Mouse (Mus musculus) kidney, embryonic 14.5 days (tissue): ENCODE results near the gene C1rb. TPM values are rescaled to one million over a fixed set of nuclear protein-coding genes. Genes with fewer than 3 reads are reported as not detected.
"Not testable (repeated sequence)": the region's sequence is repeated elsewhere in the genome, so short reads cannot be mapped to it uniquely, and the experiment has no call there.

Experiments used
- ATAC-seq: fragments of 200-750 bp; cut with Nextera tagmentation; 2 replicates; pipeline ENCODE4 v1.8.0; 2017; ENCODE audit warnings: moderate number of reproducible peaks, mild to moderate bottlenecking, moderate TSS enrichment, moderate library complexity; ENCODE audit not compliant: low FRiP score, low TSS enrichment
- H3K27ac ChIP-seq: fragments of 300-500 bp; sonication (generic); 2 replicates; pipeline ENCODE4 v1.5.1; 2014; ENCODE audit warnings: low read depth, mild to moderate bottlenecking, low read length, moderate library complexity, mixed read lengths
- H3K27me3 ChIP-seq: fragments of 300-500 bp; sonication (generic); 2 replicates; pipeline ENCODE4 v1.6.1; 2014; ENCODE audit warnings: mild to moderate bottlenecking, low read length; ENCODE audit not compliant: control insufficient read depth, insufficient read depth
- H3K36me3 ChIP-seq: fragments of 300-500 bp; sonication (generic); 2 replicates; pipeline ENCODE4 v1.6.1; 2014; ENCODE audit warnings: low read length, mixed read lengths; ENCODE audit not compliant: control insufficient read depth, insufficient read depth
- H3K4me1 ChIP-seq: fragments of 300-500 bp; sonication (generic); 2 replicates; pipeline ENCODE4 v1.6.1; 2014; ENCODE audit warnings: low read length, mixed read lengths; ENCODE audit not compliant: control insufficient read depth, insufficient read depth
- H3K4me2 ChIP-seq: fragments of 300-500 bp; sonication (generic); replicated peaks from 2 replicates; pipeline ENCODE4 v1.6.1; 2014; ENCODE audit warnings: low read depth, mild to moderate bottlenecking, low read length
- H3K4me3 ChIP-seq: fragments of 300-500 bp; sonication (generic); 2 replicates; pipeline ENCODE4 v1.5.1; 2014; ENCODE audit warnings: mild to moderate bottlenecking, low read length
- H3K9ac ChIP-seq: fragments of 300-500 bp; sonication (generic); 2 replicates; pipeline ENCODE4 v1.6.1; 2014; ENCODE audit warnings: low read depth, mild to moderate bottlenecking, low read length, moderate library complexity
- H3K9me3 ChIP-seq: fragments of 300-500 bp; sonication (generic); 2 replicates; pipeline ENCODE4 v1.6.1; 2016; ENCODE audit warnings: low read length; ENCODE audit not compliant: control insufficient read depth
- WGBS: fragments of 180-500 bp; shearing (Covaris S2); extraction: QIAGEN DNeasy Blood & Tissue Kit; methylation state at CpG from one replicate; pipeline ENCODE4 v1.1.7; 2014; 5-methylcytosine and 5-hydroxymethylcytosine counted together
- polyA plus RNA-seq: library from polyadenylated mRNA; unstranded; fragments of >200 nt; fragmentation: Nextera tagmentation; extraction: Ambion mirVana; gene quantifications from 2 replicates; pipeline ENCODE4 v1.2.1, GENCODE M21; 2014

The C1rb gene
- polyA plus RNA-seq, 1 experiment from 2014 or later, result 0.11 TPM

DNA sequence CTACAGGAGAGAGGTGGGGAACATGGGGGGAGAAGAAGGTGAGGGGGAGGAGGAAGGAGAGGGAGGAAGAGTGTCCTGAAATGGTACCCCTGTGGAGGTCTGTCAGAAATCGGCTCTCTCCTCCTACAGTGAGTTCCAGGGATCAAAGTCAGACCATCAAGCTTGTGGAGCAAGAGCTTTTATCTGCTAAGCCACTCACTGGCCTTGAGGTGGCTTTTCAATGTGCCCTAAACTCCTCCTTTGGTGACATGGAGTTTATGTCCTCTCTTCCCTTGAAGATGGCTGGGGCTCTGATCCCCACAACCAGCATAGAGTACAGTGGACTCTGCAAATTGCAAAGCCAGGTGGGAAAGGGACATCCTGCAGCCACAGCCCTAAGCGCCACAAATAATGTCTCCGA lies 22.1 kb upstream of the C1rb start:
- H3K4me1 ChIP-seq, H3K36me3 ChIP-seq, H3K4me3 ChIP-seq, H3K27me3 ChIP-seq, H3K9ac ChIP-seq, ATAC-seq, H3K9me3 ChIP-seq, H3K4me2 ChIP-seq, H3K27ac ChIP-seq: not testable (repeated sequence)
- WGBS, result 94% methylated on average over 2 of the region's 3 CpGs

DNA sequence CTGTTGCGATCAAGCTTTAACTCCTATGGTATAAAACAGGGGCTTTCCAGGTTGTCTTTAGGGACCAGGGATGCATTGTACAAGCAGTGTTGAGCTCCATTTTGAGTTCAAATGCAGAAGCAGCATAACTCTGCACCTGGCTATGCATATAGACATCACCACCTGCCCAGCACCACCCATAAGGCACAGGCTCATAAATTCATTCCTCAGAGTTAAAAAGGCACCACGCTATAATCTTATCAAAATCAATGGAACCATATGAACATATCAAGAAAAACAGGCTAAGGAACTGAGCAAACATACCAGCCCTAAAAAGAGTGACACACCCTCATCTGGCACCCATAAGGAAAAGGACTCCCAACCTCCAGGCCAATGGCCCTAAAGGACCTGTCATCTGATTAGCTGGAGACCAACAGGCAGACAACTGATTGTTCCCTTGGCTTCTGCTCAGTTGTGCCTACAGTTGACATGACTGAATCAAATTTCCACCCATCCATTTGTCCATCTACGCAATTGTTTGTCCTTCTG lies 21.0 kb upstream of the C1rb start:
- Histone ChIP-seq H3K4me2 (no peak overlapping the region), H3K4me1 (no peaks in the 10 kb centered on the region), H3K27me3 (no peaks in the 10 kb centered on the region), H3K4me3 (no peak overlapping the region), H3K27ac (no peak overlapping the region), H3K36me3 (no peaks in the 10 kb centered on the region), H3K9me3 (peaks cover 8% of the 10 kb centered on the region), H3K9ac (no peak overlapping the region)
- 94% methylated on average over 3 of the region's 3 CpGs for WGBS
- no peak for ATAC-seq

DNA sequence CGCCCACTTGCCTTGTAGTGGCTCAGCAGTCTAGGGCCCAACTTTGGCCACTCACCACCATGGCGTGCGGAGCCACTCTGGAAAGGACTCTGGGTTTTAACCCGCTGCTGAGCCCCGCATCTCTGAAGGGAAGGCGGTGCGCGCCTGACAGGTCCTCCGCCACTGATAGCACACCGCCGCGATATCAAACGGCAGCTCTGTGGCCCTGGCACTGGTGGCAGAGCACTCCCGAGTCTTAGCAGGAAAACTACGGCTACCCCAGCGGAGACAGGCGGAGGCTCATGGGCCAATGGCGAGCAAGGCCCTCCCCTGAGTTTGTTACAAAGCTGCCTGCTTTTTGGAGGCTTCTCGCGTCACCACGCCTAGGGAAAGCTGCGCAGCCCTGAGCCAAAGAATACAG lies 17.3 kb upstream of the C1rb start:
- no peaks in the 10 kb centered on the region for H3K36me3 ChIP-seq
- no peak for ATAC-seq

DNA sequence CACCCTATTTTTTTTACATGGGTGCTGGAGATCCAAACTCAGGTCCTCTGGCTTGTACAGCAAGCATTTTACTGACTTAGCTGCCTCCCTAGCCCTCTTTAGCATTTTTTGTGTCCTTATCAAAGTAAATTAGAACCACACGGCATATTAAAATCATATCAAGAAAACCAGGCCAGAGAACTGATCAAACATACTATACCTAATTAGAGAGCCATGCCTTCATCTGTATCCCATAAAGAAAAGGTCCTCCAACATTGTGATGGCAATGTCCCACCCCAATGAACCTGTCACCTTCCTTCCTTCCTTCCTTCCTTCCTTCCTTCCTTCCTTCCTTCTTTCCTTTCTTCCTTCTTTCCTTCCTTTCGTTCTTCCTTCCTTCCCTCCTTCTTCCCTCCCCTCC lies 14.1 kb upstream of the C1rb start:
- not testable (repeated sequence) for H3K9me3 ChIP-seq, H3K4me2 ChIP-seq, H3K36me3 ChIP-seq, H3K27me3 ChIP-seq, H3K4me3 ChIP-seq, H3K9ac ChIP-seq, ATAC-seq, H3K27ac ChIP-seq, H3K4me1 ChIP-seq
- WGBS, result 85% methylated on average over 2 of the region's 2 CpGs

More for the DNA sequence above, 17.3 kb upstream of the C1rb start:
- no peak overlapping the region for H3K27ac ChIP-seq
- 70% methylated on average over 22 of the region's 22 CpGs for WGBS
- no peak overlapping the region for H3K4me3 ChIP-seq
- no peak overlapping the region for H3K4me2 ChIP-seq
- H3K9ac ChIP-seq, result no peak overlapping the region
- H3K27me3 ChIP-seq, result no peaks in the 10 kb centered on the region
- H3K4me1 ChIP-seq, result no peaks in the 10 kb centered on the region
- peaks cover 8% of the 10 kb centered on the region for H3K9me3 ChIP-seq

DNA sequence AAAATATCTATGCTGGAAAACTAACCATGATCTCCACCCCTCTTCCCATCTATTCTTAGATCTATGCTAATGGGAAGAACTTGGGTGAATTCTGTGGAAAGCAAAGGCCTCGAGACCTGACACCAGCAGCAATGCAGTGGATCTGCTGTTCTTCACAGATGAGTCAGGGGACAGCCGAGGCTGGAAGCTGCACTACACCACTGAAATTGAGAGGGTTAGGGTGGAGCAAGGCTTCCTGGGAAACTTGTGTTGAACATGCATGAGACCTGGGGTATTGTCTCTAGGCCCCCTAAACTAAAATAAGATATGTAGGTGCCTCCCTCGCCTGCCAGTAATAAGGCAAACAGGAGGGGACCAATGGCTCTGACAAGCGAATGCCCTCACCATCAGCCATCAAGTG lies 8.9 kb upstream of the C1rb start:
- not testable (repeated sequence) for ATAC-seq
- WGBS, result 90% methylated on average over 4 of the region's 4 CpGs

DNA sequence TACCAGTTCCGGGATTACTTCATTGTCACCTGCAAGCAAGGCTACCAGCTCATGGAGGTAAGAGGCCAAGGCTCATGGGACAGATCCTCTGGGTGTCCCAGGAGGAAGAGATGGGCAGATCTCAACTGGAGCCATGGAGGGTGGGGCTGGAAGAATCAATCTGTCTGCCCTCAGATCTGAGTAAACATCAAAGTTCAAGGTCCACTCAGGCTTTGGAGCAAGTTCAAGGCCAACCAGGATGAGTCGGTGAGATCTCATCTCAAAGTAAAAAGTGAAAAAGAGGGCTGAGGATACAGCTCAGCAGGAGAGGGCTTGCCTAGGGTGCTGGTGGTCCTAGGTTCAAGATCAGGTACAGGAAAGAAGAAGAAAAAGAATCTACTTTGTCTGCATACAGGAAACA lies 8.5 kb upstream of the C1rb start:
- not testable (repeated sequence) for H3K9me3 ChIP-seq, H3K27ac ChIP-seq, H3K9ac ChIP-seq, H3K4me2 ChIP-seq, H3K4me3 ChIP-seq, H3K36me3 ChIP-seq, H3K4me1 ChIP-seq, H3K27me3 ChIP-seq, ATAC-seq
- 88% methylated on average over 1 of the region's 2 CpGs for WGBS

More for the DNA sequence above, 8.9 kb upstream of the C1rb start:
- H3K4me3 ChIP-seq, H3K36me3 ChIP-seq, H3K9me3 ChIP-seq, H3K4me2 ChIP-seq, H3K27me3 ChIP-seq, H3K27ac ChIP-seq, H3K9ac ChIP-seq, H3K4me1 ChIP-seq: not testable (repeated sequence)

DNA sequence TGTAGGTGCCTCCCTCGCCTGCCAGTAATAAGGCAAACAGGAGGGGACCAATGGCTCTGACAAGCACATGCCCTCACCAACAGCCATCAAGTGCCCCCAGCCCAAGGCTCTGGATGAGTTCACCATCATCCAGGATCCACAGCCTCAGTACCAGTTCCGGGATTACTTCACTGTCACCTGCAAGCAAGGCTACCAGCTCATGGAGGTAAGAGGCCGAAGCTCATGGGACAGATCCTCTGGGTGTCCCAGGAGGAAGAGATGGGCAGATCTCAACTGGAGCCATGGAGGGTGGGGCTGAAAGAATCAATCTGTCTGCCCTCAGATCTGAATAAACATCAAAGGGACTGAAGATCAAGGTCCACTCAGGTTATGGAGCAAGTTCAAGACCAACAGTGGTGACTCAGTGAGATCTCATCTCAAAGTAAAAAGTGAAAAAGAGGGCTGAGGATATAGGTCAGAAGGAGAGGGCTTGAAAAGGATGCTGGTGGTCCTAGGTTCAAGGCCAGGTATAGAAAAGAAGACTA lies 5.1 kb downstream of the C1rb start:
- H3K4me3 ChIP-seq, H3K4me1 ChIP-seq, H3K9me3 ChIP-seq, H3K4me2 ChIP-seq, ATAC-seq, H3K9ac ChIP-seq, H3K27me3 ChIP-seq, H3K36me3 ChIP-seq, H3K27ac ChIP-seq: not testable (repeated sequence)
- 87% methylated on average over 3 of the region's 3 CpGs for WGBS

DNA sequence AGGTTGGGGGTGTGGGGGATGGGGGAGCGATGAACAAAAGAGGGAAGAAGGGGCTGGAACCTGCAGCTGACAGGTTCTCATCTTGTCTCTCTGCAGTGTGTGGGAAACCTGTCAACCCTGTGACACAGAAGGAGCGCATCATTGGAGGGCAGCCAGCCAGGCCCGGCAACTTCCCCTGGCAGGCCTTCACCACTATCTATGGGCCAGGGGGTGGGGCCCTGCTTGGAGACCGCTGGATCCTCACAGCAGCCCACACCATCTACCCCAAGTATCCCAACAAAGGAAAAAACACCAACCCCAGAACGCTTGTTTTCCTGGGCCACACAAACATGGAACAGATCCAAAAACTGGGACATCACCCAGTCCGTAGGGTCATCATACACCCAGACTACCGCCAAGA lies 10.1 kb downstream of the C1rb start:
- not testable (repeated sequence) for H3K4me1 ChIP-seq, H3K9ac ChIP-seq, H3K27me3 ChIP-seq, H3K27ac ChIP-seq, ATAC-seq, H3K4me2 ChIP-seq, H3K4me3 ChIP-seq, H3K9me3 ChIP-seq, H3K36me3 ChIP-seq
- 90% methylated on average over 6 of the region's 7 CpGs for WGBS

DNA sequence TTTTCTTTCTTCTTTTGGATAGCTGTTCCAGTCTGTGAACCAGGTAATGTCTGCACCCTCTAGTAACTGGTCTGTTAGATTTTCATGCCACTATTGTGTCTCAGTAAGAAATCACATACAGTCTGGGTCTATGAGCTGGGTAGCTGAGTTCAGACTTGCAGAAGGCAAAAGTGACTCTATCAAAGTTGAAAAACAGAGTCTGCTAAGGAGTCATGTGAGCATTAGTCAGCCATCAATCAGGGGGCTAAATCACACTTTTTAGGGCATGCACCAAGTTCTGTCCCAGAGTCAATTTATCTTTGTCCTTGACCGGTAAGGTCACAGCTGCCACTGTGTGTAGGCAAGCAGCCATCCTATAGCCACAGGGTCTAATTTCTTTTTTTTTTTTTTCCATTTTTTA lies 12.1 kb downstream of the C1rb start:
- Histone ChIP-seq H3K9ac (no peak overlapping the region), H3K4me3 (no peak overlapping the region), H3K4me1 (no peaks in the 10 kb centered on the region), H3K27ac (no peak overlapping the region), H3K27me3 (no peaks in the 10 kb centered on the region), H3K9me3 (no peaks in the 10 kb centered on the region), H3K4me2 (no peak overlapping the region), H3K36me3 (no peaks in the 10 kb centered on the region)
- 92% methylated on average over 1 of the region's 1 CpGs for WGBS
- ATAC-seq, result no peak
